Mouse (Mus musculus) layer of hippocampus, postnatal 25 days (tissue): ENCODE measurements around the gene Neurl1a. TPM values are rescaled to one million over a fixed set of nuclear protein-coding genes. Genes with fewer than 3 reads are reported as not detected.

Source experiments
- microRNA-seq, 2 experiments: library from miRNA; unstranded; fragments of <30 nt; microRNA quantifications; one replicate each; pipeline ENCODE4 v1.2.0; 2021
- total RNA-seq, 2 experiments: library from RNA; stranded (reverse); gene quantifications; 2 replicates each; pipeline ENCODE4 v1.2.3; 2021

Gene Neurl1a
- total RNA-seq, 2 experiments from 2014 or later = 186 to 192 TPM

Small RNA genes within 50 kb of the gene (microRNA-seq; reads per million reads assigned to microRNA genes)
- gene Mir6995 = 0.60 to 0.92 reads per million in 2 experiments

Other genes starting within 250 kb of the Neurl1a start
- gene Ina, start 164.1 kb upstream of the Neurl1a start, total RNA-seq = 100 to 1,000 TPM; 178 to 189 TPM
- 10 to 100 TPM; 70.7 to 71.1 TPM for gene Nt5c2, start 163.7 kb upstream of the Neurl1a start, total RNA-seq
- 10 to 100 TPM; 14.5 to 20.2 TPM for gene Pcgf6, start 127.9 kb upstream of the Neurl1a start, total RNA-seq
- gene Taf5, start 111.1 kb upstream of the Neurl1a start, total RNA-seq = 1 to 10 TPM; 6.0 to 7.2 TPM
- gene Usmg5, start 88.2 kb upstream of the Neurl1a start, total RNA-seq = 100 to 1,000 TPM; 780 to 828 TPM
- gene Pdcd11, start 88.1 kb upstream of the Neurl1a start, total RNA-seq = 10 to 100 TPM; 15.7 to 19.2 TPM
- gene Calhm2, start 40.5 kb upstream of the Neurl1a start, total RNA-seq = 1 to 10 TPM; 4.9 to 5.2 TPM
- not detected for gene Calhm1, start 34.6 kb upstream of the Neurl1a start, total RNA-seq
- gene Calhm3, start 21.1 kb upstream of the Neurl1a start, total RNA-seq = not detected